Mouse (Mus musculus): ENCODE results near the gene Sf3b3. TPM values are rescaled to one million over a fixed set of nuclear protein-coding genes. Genes with fewer than 3 reads are reported as not detected.
"Not testable (repeated sequence)": the region's sequence is repeated elsewhere in the genome, so short reads cannot be mapped to it uniquely, and the experiment has no call there.

The Sf3b3 gene
- total and polyA plus RNA-seq, 2 experiments, result 12.1 to 20.6 TPM

DNA sequence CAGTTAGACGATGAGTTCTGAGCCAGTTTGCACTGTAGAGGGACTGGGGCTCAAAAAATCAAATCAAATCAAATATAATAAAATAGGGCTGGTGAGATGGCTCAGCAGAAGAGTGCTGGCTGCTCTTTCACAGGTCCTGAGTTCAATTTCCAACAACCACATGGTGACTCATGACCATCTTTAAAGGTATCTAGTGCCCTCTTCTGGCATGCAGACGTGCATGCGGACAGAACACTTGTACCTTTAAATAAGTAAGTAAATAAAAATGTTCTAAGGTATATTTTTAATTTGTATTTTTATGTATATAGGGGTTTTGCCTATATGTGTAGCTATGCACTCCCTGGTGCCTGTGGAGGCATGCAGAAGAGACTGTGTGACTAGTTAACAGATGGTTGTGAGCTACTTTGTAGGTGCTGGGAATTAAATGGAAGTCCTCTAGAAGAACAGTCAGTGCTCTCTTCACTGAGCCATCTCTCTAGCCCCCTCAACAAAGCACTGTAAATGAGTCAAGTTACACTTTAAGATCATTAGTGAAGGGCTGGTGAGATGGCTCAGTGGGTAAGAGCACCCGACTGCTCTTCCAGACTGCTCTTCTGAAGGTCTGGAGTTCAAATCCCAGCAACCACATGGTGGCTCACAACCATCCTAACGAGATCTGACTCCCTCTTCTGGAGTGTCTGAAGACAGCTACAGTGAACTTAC lies 10.3 kb upstream of the Sf3b3 start:
- no peak overlapping the region for H3K27ac ChIP-seq (replicated peaks; ENCODE audit: insufficient read depth, low read depth, low read length)
- DNase-seq (ENCODE audit: extremely low read depth, low read depth, low spot score), result peak; percentile 15
- H3K79me2 ChIP-seq (ENCODE audit: control insufficient read depth, insufficient read depth, low read length), result no peaks in the 10 kb centered on the region
- H3K27me3 ChIP-seq (ENCODE audit: control insufficient read depth, insufficient read depth, low read length), result no peaks in the 10 kb centered on the region
- no peak overlapping the region for H3K9ac ChIP-seq (ENCODE audit: low read depth, low read length)
- no peak overlapping the region for H3K4me3 ChIP-seq (ENCODE audit: insufficient read depth, low read depth, low read length)
- 83% methylated on average over 5 of the region's 5 CpGs for WGBS
- TF ChIP-seq POLR2A (IDR thresholded peaks at IDR 0.05; ENCODE audit: extremely low read depth, insufficient read depth, low read length) (no peak), CTCF (IDR thresholded peaks at IDR 0.05; ENCODE audit: low read depth, low read length) (no peak)
- peaks cover 77% of the 10 kb centered on the region for H3K36me3 ChIP-seq (ENCODE audit: control insufficient read depth, insufficient read depth, low read length)
- no peaks in the 10 kb centered on the region for H3K4me1 ChIP-seq (ENCODE audit: control insufficient read depth, insufficient read depth, low read length)

DNA sequence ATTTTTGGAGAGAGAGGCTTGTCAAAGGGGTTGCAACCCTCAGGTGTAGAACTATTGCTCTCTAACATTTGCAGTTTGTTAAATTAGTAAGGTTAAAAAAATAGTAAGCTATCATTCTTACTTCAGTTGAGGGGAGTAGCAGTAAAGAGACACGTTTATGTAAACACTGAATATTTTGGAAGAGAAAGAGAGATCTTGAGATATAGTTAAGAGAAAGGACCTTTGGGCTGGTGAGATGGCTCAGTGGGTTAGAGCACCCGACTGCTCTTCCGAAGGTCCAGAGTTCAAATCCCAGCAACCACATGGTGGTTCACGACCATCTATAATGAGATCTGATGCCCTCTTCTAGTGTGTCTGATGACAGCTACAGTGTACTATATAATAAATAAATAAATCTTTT lies 9.5 kb upstream of the Sf3b3 start:
- peaks cover 80% of the 10 kb centered on the region for H3K36me3 ChIP-seq (ENCODE audit: control insufficient read depth, insufficient read depth, low read length)
- H3K79me2 ChIP-seq (ENCODE audit: control insufficient read depth, insufficient read depth, low read length); H3K9ac ChIP-seq (ENCODE audit: low read depth, low read length); H3K4me3 ChIP-seq (ENCODE audit: insufficient read depth, low read depth, low read length); H3K27me3 ChIP-seq (ENCODE audit: control insufficient read depth, insufficient read depth, low read length); H3K27ac ChIP-seq (replicated peaks; ENCODE audit: insufficient read depth, low read depth, low read length); DNase-seq (ENCODE audit: extremely low read depth, low read depth, low spot score); H3K4me1 ChIP-seq (ENCODE audit: control insufficient read depth, insufficient read depth, low read length): not testable (repeated sequence)
- 89% methylated on average over 4 of the region's 4 CpGs for WGBS

DNA sequence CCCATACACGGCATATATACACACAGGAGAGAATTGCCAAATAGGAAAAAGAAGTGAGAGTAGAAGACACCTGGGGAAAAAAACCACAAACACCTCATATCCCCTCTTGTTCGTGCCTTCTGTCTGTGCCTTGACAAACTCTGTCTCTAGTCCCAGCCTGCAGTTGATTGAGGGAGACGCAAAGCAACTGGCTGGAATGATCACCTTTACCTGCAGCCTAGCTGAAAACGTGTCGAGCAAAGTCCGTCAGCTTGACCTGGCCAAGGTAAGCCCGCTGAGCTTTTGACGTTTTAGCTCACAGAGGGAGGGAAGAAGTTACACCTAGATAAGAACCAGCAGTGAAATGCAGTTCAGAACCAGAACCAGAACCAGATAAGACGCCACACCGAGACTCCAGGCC lies 4.6 kb upstream of the Sf3b3 start:
- peak overlapping the region; percentile 62 for H3K27ac ChIP-seq (replicated peaks; ENCODE audit: insufficient read depth, low read depth, low read length)
- peak; percentile 61 for DNase-seq (ENCODE audit: extremely low read depth, low read depth, low spot score)
- 47% methylated on average over 10 of the region's 10 CpGs for WGBS
- H3K4me1 ChIP-seq (ENCODE audit: control insufficient read depth, insufficient read depth, low read length), result peaks cover 8% of the 10 kb centered on the region
- H3K36me3 ChIP-seq (ENCODE audit: control insufficient read depth, insufficient read depth, low read length), result peaks cover 55% of the 10 kb centered on the region
- no peaks in the 10 kb centered on the region for H3K27me3 ChIP-seq (ENCODE audit: control insufficient read depth, insufficient read depth, low read length)
- no peak for TF ChIP-seq CTCF (IDR thresholded peaks at IDR 0.05; ENCODE audit: low read depth, low read length)
- TF ChIP-seq POLR2A (IDR thresholded peaks at IDR 0.05; ENCODE audit: extremely low read depth, insufficient read depth, low read length), result no peak
- H3K79me2 ChIP-seq (ENCODE audit: control insufficient read depth, insufficient read depth, low read length), result peaks cover 3% of the 10 kb centered on the region; the same call in 1 of the 2 replicates
- no peak overlapping the region for H3K4me3 ChIP-seq (ENCODE audit: insufficient read depth, low read depth, low read length)
- no peak overlapping the region for H3K9ac ChIP-seq (ENCODE audit: low read depth, low read length)

DNA sequence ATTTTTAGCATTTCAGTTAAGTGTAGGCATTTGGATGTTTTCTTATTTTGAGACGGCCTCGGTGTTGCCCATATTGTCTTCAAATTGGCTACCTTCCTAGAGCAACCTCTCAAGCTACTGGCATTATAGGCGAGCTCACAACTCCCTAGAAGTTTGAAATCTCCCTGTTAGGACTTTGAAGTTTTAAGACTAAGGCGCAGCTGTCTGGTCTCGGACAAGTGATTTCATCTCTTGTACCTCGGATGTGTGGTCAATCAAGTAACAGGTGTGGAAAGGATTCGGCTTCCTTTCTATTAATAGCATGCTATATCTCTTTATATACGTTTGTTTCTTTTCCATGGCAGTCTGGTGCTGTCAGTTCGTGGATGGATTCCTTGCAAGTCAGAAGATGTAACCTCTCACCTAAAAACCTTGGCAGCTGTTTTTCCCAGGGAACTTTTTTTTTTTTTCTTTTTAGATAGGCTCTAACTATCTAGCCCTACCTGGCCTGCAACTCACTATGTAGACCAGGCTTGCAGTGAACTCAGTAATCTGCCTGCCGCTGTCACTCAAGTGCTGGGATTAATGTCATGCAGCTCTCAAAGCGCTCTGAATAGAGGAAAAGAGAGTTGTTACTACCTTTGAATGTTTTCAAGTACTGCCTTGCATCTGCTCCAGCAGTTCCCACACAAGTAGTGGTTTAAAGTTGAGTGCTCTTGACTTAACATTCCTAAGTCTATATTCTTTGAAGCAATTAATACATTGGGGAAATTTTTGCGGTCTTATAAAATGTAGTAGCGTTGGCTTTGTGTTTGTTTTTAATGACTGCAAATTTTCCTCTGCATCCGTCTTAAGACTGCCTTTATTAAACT lies 1.3 kb upstream of the Sf3b3 start:
- H3K36me3 ChIP-seq (ENCODE audit: control insufficient read depth, insufficient read depth, low read length), result peaks cover 42% of the 10 kb centered on the region

GRCm38 (mm10) chr8:110847171-110847549 lies 573 bp upstream of the Sf3b3 start:
- under 1% methylated on average over 13 of the region's 13 CpGs for WGBS
- peak; percentile 74 for DNase-seq (ENCODE audit: extremely low read depth, low read depth, low spot score)
- H3K4me1 ChIP-seq (ENCODE audit: control insufficient read depth, insufficient read depth, low read length), result peaks cover 12% of the 10 kb centered on the region
- H3K27ac ChIP-seq (replicated peaks; ENCODE audit: insufficient read depth, low read depth, low read length), result peak overlapping the region; percentile 93
- H3K9ac ChIP-seq (ENCODE audit: low read depth, low read length), result peak overlapping the region; percentile 87
- H3K4me3 ChIP-seq (ENCODE audit: insufficient read depth, low read depth, low read length), result peak overlapping the region; percentile 89
- H3K36me3 ChIP-seq (ENCODE audit: control insufficient read depth, insufficient read depth, low read length), result peaks cover 42% of the 10 kb centered on the region
- peaks cover 14% of the 10 kb centered on the region; the same call in 1 of the 2 replicates for H3K79me2 ChIP-seq (ENCODE audit: control insufficient read depth, insufficient read depth, low read length)
- no peak for TF ChIP-seq POLR2A (IDR thresholded peaks at IDR 0.05; ENCODE audit: extremely low read depth, insufficient read depth, low read length)
- TF ChIP-seq CTCF (IDR thresholded peaks at IDR 0.05; ENCODE audit: low read depth, low read length), result no peak
- H3K27me3 ChIP-seq (ENCODE audit: control insufficient read depth, insufficient read depth, low read length), result no peaks in the 10 kb centered on the region

More for the DNA sequence above, 1.3 kb upstream of the Sf3b3 start:
- H3K27ac ChIP-seq (replicated peaks; ENCODE audit: insufficient read depth, low read depth, low read length), result peak overlapping the region; percentile 40; the same call in 1 of the 2 replicates
- 34% methylated on average over 14 of the region's 14 CpGs for WGBS
- H3K4me3 ChIP-seq (ENCODE audit: insufficient read depth, low read depth, low read length), result peak overlapping the region; percentile 89
- H3K27me3 ChIP-seq (ENCODE audit: control insufficient read depth, insufficient read depth, low read length), result no peaks in the 10 kb centered on the region
- H3K79me2 ChIP-seq (ENCODE audit: control insufficient read depth, insufficient read depth, low read length), result peaks cover 14% of the 10 kb centered on the region; the same call in 1 of the 2 replicates
- TF ChIP-seq CTCF (IDR thresholded peaks at IDR 0.05; ENCODE audit: low read depth, low read length), result no peak
- TF ChIP-seq POLR2A (IDR thresholded peaks at IDR 0.05; ENCODE audit: extremely low read depth, insufficient read depth, low read length), result no peak
- DNase-seq (ENCODE audit: extremely low read depth, low read depth, low spot score), result peak; percentile 62
- H3K4me1 ChIP-seq (ENCODE audit: control insufficient read depth, insufficient read depth, low read length), result peaks cover 12% of the 10 kb centered on the region
- H3K9ac ChIP-seq (ENCODE audit: low read depth, low read length), result peak overlapping the region; percentile 64

Data from liver, adult 2 months (tissue).